Mouse (Mus musculus) CH12.LX (cell line): ENCODE measurements around the gene Nat10. TPM values are rescaled to one million over a fixed set of nuclear protein-coding genes. Genes with fewer than 3 reads are reported as not detected.

Experiments
- DNase-seq: peaks from one replicate; pipeline ENCODE4 v3.0.0-alpha.2; 2013; ENCODE audit errors: extremely low read depth
- H3K27ac ChIP-seq: 2 replicates; pipeline ENCODE4 v1.5.1; 2012; ENCODE audit warnings: low read depth, mild to moderate bottlenecking, control low read depth, moderate library complexity; ENCODE audit not compliant: insufficient read depth
- H3K27me3 ChIP-seq: replicated peaks from 2 replicates; pipeline ENCODE3; 2012; ENCODE audit warnings: inconsistent platforms
- H3K36me3 ChIP-seq, 2 experiments: replicated peaks in 1 of 2; 2 replicates each; pipeline versions ENCODE3 to v1.6.1; 2012; ENCODE audit warnings: inconsistent platforms in 1 of 2, low read length in 1 of 2, mild to moderate bottlenecking in 1 of 2, mixed read lengths in 1 of 2, moderate library complexity in 1 of 2; ENCODE audit not compliant: control insufficient read depth in 1 of 2, insufficient read depth in 1 of 2
- H3K4me1 ChIP-seq, 2 experiments: 2 replicates each; pipeline ENCODE4 v1.6.1; 2012; ENCODE audit warnings: inconsistent platforms in 1 of 2, moderate library complexity in 1 of 2; ENCODE audit not compliant: insufficient read depth in 2 of 2, control insufficient read depth in 1 of 2
- H3K4me2 ChIP-seq: 2 replicates; pipeline ENCODE4 v1.6.1; 2012; ENCODE audit warnings: low read depth, mild to moderate bottlenecking, control low read depth; ENCODE audit not compliant: poor library complexity, insufficient read depth, severe bottlenecking
- H3K4me3 ChIP-seq, 3 experiments: fragments of 150-350 bp in 1 of 3; sonication (generic) in 1 of 3; replicated peaks in 1 of 3; 2 replicates each; pipeline versions ENCODE3 to v1.5.1; 2011 to 2012; ENCODE audit warnings: low read depth in 2 of 3, low read length in 2 of 3, mild to moderate bottlenecking in 2 of 3, moderate library complexity in 2 of 3, control low read depth in 1 of 3, improper control_type of control experiment in 1 of 3, inconsistent platforms in 1 of 3, mixed read lengths in 1 of 3; ENCODE audit not compliant: poor library complexity in 1 of 3
- H3K79me2 ChIP-seq: replicated peaks from 2 replicates; pipeline ENCODE4 v1.6.1; 2012; ENCODE audit warnings: mild to moderate bottlenecking, moderate library complexity; ENCODE audit not compliant: control insufficient read depth, poor library complexity, insufficient read depth, severe bottlenecking; ENCODE audit errors: extremely low read depth
- H3K9ac ChIP-seq: 2 replicates; pipeline ENCODE4 v1.6.1; 2012; ENCODE audit warnings: low read depth, mild to moderate bottlenecking, control low read depth, moderate library complexity; ENCODE audit not compliant: insufficient read depth
- H3K9me3 ChIP-seq: replicated peaks from 2 replicates; pipeline ENCODE3; 2012; ENCODE audit warnings: low read length, inconsistent platforms, mixed read lengths
- BHLHE40 ChIP-seq: IDR thresholded peaks from 2 replicates; pipeline ENCODE4 v1.6.1; 2011; ENCODE audit warnings: mild to moderate bottlenecking, low read depth, low read length, improper control_type of control experiment
- CHD1 ChIP-seq: IDR thresholded peaks from 2 replicates; pipeline ENCODE4 v1.6.1; 2012; ENCODE audit warnings: low read depth, low read length, improper control_type of control experiment, inconsistent platforms
- CHD2 ChIP-seq: IDR thresholded peaks from 2 replicates; pipeline ENCODE4 v1.6.1; 2011; ENCODE audit warnings: low read length, improper control_type of control experiment
- CTCF ChIP-seq, 2 experiments: IDR thresholded peaks in 1 of 2; conservative IDR thresholded peaks in 1 of 2; 2 replicates each; pipeline ENCODE4 v1.5.1; 2011 to 2012; ENCODE audit warnings: low read depth in 2 of 2, low read length in 2 of 2, improper control_type of control experiment in 1 of 2, inconsistent platforms in 1 of 2, mild to moderate bottlenecking in 1 of 2, moderate library complexity in 1 of 2
- EP300 ChIP-seq: IDR thresholded peaks from 2 replicates; pipeline ENCODE4 v1.6.1; 2011; ENCODE audit warnings: low read length, improper control_type of control experiment
- ETS1 ChIP-seq: conservative IDR thresholded peaks from 2 replicates; pipeline ENCODE4 v1.6.1; 2012; ENCODE audit warnings: low read depth, mild to moderate bottlenecking, inconsistent platforms, low read length, improper control_type of control experiment, moderate library complexity
- HCFC1 ChIP-seq: IDR thresholded peaks from 2 replicates; pipeline ENCODE4 v1.6.1; 2012; ENCODE audit warnings: low read depth, mild to moderate bottlenecking, inconsistent platforms, low read length, improper control_type of control experiment
- IRF4 ChIP-seq: IDR thresholded peaks from 2 replicates; pipeline ENCODE4 v1.6.1; 2014; ENCODE audit warnings: low read depth, mild to moderate bottlenecking, inconsistent platforms, low read length, improper control_type of control experiment
- JUND ChIP-seq: conservative IDR thresholded peaks from 2 replicates; pipeline ENCODE4 v1.6.1; 2011; ENCODE audit warnings: low read depth, low read length, improper control_type of control experiment
- MAFK ChIP-seq: IDR thresholded peaks from 2 replicates; pipeline ENCODE4 v1.6.1; 2011; ENCODE audit warnings: low read length, improper control_type of control experiment; ENCODE audit not compliant: insufficient replicate concordance
- MAX ChIP-seq: IDR thresholded peaks from 2 replicates; pipeline ENCODE4 v1.6.1; 2011; ENCODE audit warnings: low read length, improper control_type of control experiment
- MAZ ChIP-seq: IDR thresholded peaks from 2 replicates; pipeline ENCODE4 v1.6.1; 2012; ENCODE audit warnings: low read depth, mild to moderate bottlenecking, inconsistent platforms, low read length, improper control_type of control experiment, moderate library complexity
- MEF2A ChIP-seq: IDR thresholded peaks from 2 replicates; pipeline ENCODE4 v1.6.1; 2014; ENCODE audit warnings: low read depth, mild to moderate bottlenecking, inconsistent platforms, low read length, improper control_type of control experiment, borderline replicate concordance
- MYC ChIP-seq: IDR thresholded peaks from 2 replicates; pipeline ENCODE4 v1.6.1; 2011; ENCODE audit warnings: low read depth, mild to moderate bottlenecking, improper control_type of control experiment, low read length
- NELFE ChIP-seq: IDR thresholded peaks from 2 replicates; pipeline ENCODE4 v1.6.1; 2011; ENCODE audit warnings: low read depth, low read length, improper control_type of control experiment
- NRF1 ChIP-seq: IDR thresholded peaks from 2 replicates; pipeline ENCODE4 v1.6.1; 2014; ENCODE audit warnings: low read depth, mild to moderate bottlenecking, inconsistent platforms, low read length, improper control_type of control experiment, moderate library complexity
- PAX5 ChIP-seq: IDR thresholded peaks from 2 replicates; pipeline ENCODE4 v1.6.1; 2012; ENCODE audit warnings: low read length, inconsistent platforms, mixed read lengths
- RAD21 ChIP-seq: IDR thresholded peaks from 2 replicates; pipeline ENCODE4 v1.6.1; 2011; ENCODE audit warnings: low read depth, mild to moderate bottlenecking, low read length, improper control_type of control experiment, moderate library complexity
- RCOR1 ChIP-seq: conservative IDR thresholded peaks from 2 replicates; pipeline ENCODE4 v1.6.1; 2012; ENCODE audit warnings: low read depth, mild to moderate bottlenecking, inconsistent platforms, low read length, improper control_type of control experiment
- SIN3A ChIP-seq: IDR thresholded peaks from 2 replicates; pipeline ENCODE4 v1.6.1; 2012; ENCODE audit warnings: low read length, improper control_type of control experiment, inconsistent platforms
- SMC3 ChIP-seq: IDR thresholded peaks from 2 replicates; pipeline ENCODE4 v1.6.1; 2011; ENCODE audit warnings: low read depth, low read length, improper control_type of control experiment
- TBP ChIP-seq: conservative IDR thresholded peaks from 2 replicates; pipeline ENCODE4 v1.6.1; 2011; ENCODE audit warnings: low read depth, low read length, improper control_type of control experiment
- TCF12 ChIP-seq: IDR thresholded peaks from 2 replicates; pipeline ENCODE4 v1.6.1; 2014; ENCODE audit warnings: low read depth, mild to moderate bottlenecking, inconsistent platforms, low read length, improper control_type of control experiment
- UBTF ChIP-seq: IDR thresholded peaks from 2 replicates; pipeline ENCODE4 v1.6.1; 2012; ENCODE audit warnings: low read depth, mild to moderate bottlenecking, inconsistent platforms, low read length, improper control_type of control experiment, moderate library complexity
- USF2 ChIP-seq: conservative IDR thresholded peaks from 2 replicates; pipeline ENCODE4 v1.6.1; 2011; ENCODE audit warnings: low read depth, low read length, improper control_type of control experiment
- ZC3H11A ChIP-seq: IDR thresholded peaks from 2 replicates; pipeline ENCODE4 v1.6.1; 2012; ENCODE audit warnings: low read depth, mild to moderate bottlenecking, inconsistent platforms, low read length, improper control_type of control experiment
- ZKSCAN1 ChIP-seq: IDR thresholded peaks from 2 replicates; pipeline ENCODE4 v1.6.1; 2012; ENCODE audit warnings: low read depth, inconsistent platforms, low read length, improper control_type of control experiment, borderline replicate concordance
- ZMIZ1 ChIP-seq: IDR thresholded peaks from 2 replicates; pipeline ENCODE4 v1.6.1; 2012; ENCODE audit warnings: low read depth, mild to moderate bottlenecking, inconsistent platforms, low read length, improper control_type of control experiment
- ZNF384 ChIP-seq: IDR thresholded peaks from 2 replicates; pipeline ENCODE4 v1.6.1; 2012; ENCODE audit warnings: low read depth, low read length, improper control_type of control experiment, inconsistent platforms
- dilution Hi-C: fragments of 300-500 bp; cut with MboI; formaldehyde crosslinking; loops from 2 replicates; pipeline ENCODE4 v1.14.3; 2020; ENCODE audit warnings: low sequenced_read_pairs; ENCODE audit not compliant: extremely low pct_unique_long_range_greater_than_20kb, extremely low pct_ligation_motif_present
- in situ Hi-C: fragments of 300-500 bp; cut with MboI; formaldehyde crosslinking; loops from 3 replicates; pipeline ENCODE4 v1.14.3; 2019; ENCODE audit warnings: low sequenced_read_pairs, low pct_ligation_motif_present, low pct_unique_long_range_greater_than_20kb, mixed read lengths
- polyA plus RNA-seq: library from polyadenylated mRNA; unstranded; fragments of >175 nt; gene quantifications from 2 replicates; pipeline ENCODE4 v1.2.1, GENCODE M21; 2012; ENCODE audit warnings: low read depth; ENCODE audit not compliant: insufficient read length
- total RNA-seq, 2 experiments: library from RNA; depleted of rRNA; stranded (reverse); fragments of 300-350 nt in 1 of 2; fragments of >200 nt in 1 of 2; gene quantifications; 2 replicates each; pipeline ENCODE4 v1.2.3; 2012 to 2014

Nat10 gene
- total and polyA plus RNA-seq, 3 experiments: 31.0 to 83.6 (median 36.0) TPM

- H3K4me3 ChIP-seq: no peak overlapping the region
- dilution Hi-C loops (no loop called here), in situ Hi-C loops (no loop called here)
- TF ChIP-seq BHLHE40 (0 out of 2 replicates have a peak, but pooled peaks have one; percentile 31), MAZ (0 out of 2 replicates have a peak, but pooled peaks have one; percentile 2), ZC3H11A (no peak)
- TF ChIP-seq, all 38 proteins: peak for 2
- H3K9ac ChIP-seq: no peak overlapping the region
- no peak for DNase-seq
- H3K9me3 ChIP-seq: no peaks in the 10 kb centered on the region
- no peaks in the 10 kb centered on the region for H3K79me2 ChIP-seq
- peaks cover 37 to 70% of the 10 kb centered on the region in 2 experiments for H3K4me1 ChIP-seq
- no peak overlapping the region for H3K27ac ChIP-seq
- H3K36me3 ChIP-seq: peaks cover 0 to 6% of the 10 kb centered on the region in 2 experiments
- no peaks in the 10 kb centered on the region for H3K27me3 ChIP-seq
- peak overlapping the region; percentile 33; the same call in 1 of the 2 replicates for H3K4me2 ChIP-seq
Measured at GRCm38 (mm10) chr2:103685581-103685980, 75.5 kb downstream of the Nat10 start.

GRCm38 (mm10) chr2:103684926-103685577 is 76.0 kb downstream of the Nat10 start:
- H3K27me3 ChIP-seq: no peaks in the 10 kb centered on the region
- DNase-seq: peak; percentile 69
- no peaks in the 10 kb centered on the region for H3K9me3 ChIP-seq
- H3K4me3 ChIP-seq: peak overlapping the region in 1 of 3 experiments; percentile 15
- H3K9ac ChIP-seq: no peak overlapping the region
- in situ Hi-C loops: no loop called here
- dilution Hi-C loops: no loop called here
- H3K4me1 ChIP-seq: peaks cover 40 to 71% of the 10 kb centered on the region in 2 experiments
- peak overlapping the region; percentile 33 for H3K4me2 ChIP-seq
- H3K79me2 ChIP-seq: no peaks in the 10 kb centered on the region
- no peak for TF ChIP-seq ZNF384
- peak; percentile 82 for TF ChIP-seq ETS1
- TF ChIP-seq USF2: no peak
- TF ChIP-seq ZC3H11A: no peak
- peak; percentile 35; the same call in 1 of the 2 replicates for TF ChIP-seq EP300
- 0 out of 2 replicates have a peak, but pooled peaks have one; percentile 22 for TF ChIP-seq UBTF
- TF ChIP-seq SMC3: peak; percentile 19; the same call in 1 of the 2 replicates
- TF ChIP-seq RAD21: no peak
- peak; percentile 64; the same call in 1 of the 2 replicates for TF ChIP-seq MEF2A
- TF ChIP-seq CHD2: 0 out of 2 replicates have a peak, but pooled peaks have one; percentile 28
- no peak for TF ChIP-seq ZKSCAN1
- 0 out of 2 replicates have a peak, but pooled peaks have one; percentile 52 for TF ChIP-seq MAFK
- TF ChIP-seq NELFE: no peak
- no peak for TF ChIP-seq CTCF (conservative IDR thresholded peaks at IDR 0.05 in 1 of 2, IDR thresholded peaks at IDR 0.05 in 1 of 2; ENCODE audit: low read depth in 2 of 2, low read length in 2 of 2)
- 0 out of 2 replicates have a peak, but pooled peaks have one; percentile 22 for TF ChIP-seq MAZ
- TF ChIP-seq SIN3A: peak; percentile 73
- TF ChIP-seq ZMIZ1: no peak
- TF ChIP-seq TBP: no peak
- TF ChIP-seq BHLHE40: peak; percentile 45; the same call in 1 of the 2 replicates
- peak; percentile 50 for TF ChIP-seq IRF4
- no peak for TF ChIP-seq HCFC1
- 0 out of 2 replicates have a peak, but pooled peaks have one; percentile 6 for TF ChIP-seq JUND
- TF ChIP-seq NRF1: peak; percentile 31; the same call in 1 of the 2 replicates
- TF ChIP-seq TCF12: peak; percentile 81
- 0 out of 2 replicates have a peak, but pooled peaks have one; percentile 44 for TF ChIP-seq CHD1
- TF ChIP-seq MAX: 0 out of 2 replicates have a peak, but pooled peaks have one; percentile 41
- TF ChIP-seq PAX5: no peak
- 0 out of 2 replicates have a peak, but pooled peaks have one; percentile 15 for TF ChIP-seq MYC
- no peak for TF ChIP-seq RCOR1
- H3K27ac ChIP-seq: peak overlapping the region; percentile 66
- H3K36me3 ChIP-seq: peaks cover 0 to 5% of the 10 kb centered on the region in 2 experiments
